Mouse (Mus musculus) embryonic facial prominence, embryonic 11.5 days (tissue): ENCODE measurements around the gene Hsp90ab1. TPM values are rescaled to one million over a fixed set of nuclear protein-coding genes. Genes with fewer than 3 reads are reported as not detected.
A peak's percentile ranks its signal among the peaks of the same experiment; 100 is the strongest.

Source experiments
- ATAC-seq: fragments of 200-750 bp; cut with Nextera tagmentation; replicated peaks from 2 replicates; pipeline ENCODE4 v1.8.0; 2017; ENCODE audit warnings: low read depth; ENCODE audit not compliant: insufficient number of reproducible peaks, low FRiP score, low TSS enrichment
- DNase-seq: peaks from one replicate; pipeline ENCODE4 v3.0.0-alpha.2; 2015; ENCODE audit warnings: low spot score
- H3K27ac ChIP-seq: fragments of 300-500 bp; sonication (generic); replicated peaks from 2 replicates; pipeline ENCODE4 v1.5.1; 2014; ENCODE audit warnings: mild to moderate bottlenecking, low read depth, low read length, control low read depth
- H3K27me3 ChIP-seq: fragments of 300-500 bp; sonication (generic); 2 replicates; pipeline ENCODE4 v1.6.1; 2014; ENCODE audit warnings: mild to moderate bottlenecking, low read length, moderate library complexity, mixed read lengths; ENCODE audit not compliant: control insufficient read depth, insufficient read depth
- H3K36me3 ChIP-seq: fragments of 300-500 bp; sonication (generic); replicated peaks from 2 replicates; pipeline ENCODE4 v1.6.1; 2014; ENCODE audit warnings: low read depth, mild to moderate bottlenecking, low read length, moderate library complexity, mixed read lengths; ENCODE audit not compliant: control insufficient read depth, insufficient read depth
- H3K4me1 ChIP-seq: fragments of 300-500 bp; sonication (generic); 2 replicates; pipeline ENCODE4 v1.6.1; 2014; ENCODE audit warnings: low read length, mixed read lengths; ENCODE audit not compliant: control insufficient read depth, insufficient read depth
- H3K4me2 ChIP-seq: fragments of 300-500 bp; sonication (generic); 2 replicates; pipeline ENCODE4 v1.6.1; 2014; ENCODE audit warnings: low read depth, mild to moderate bottlenecking, control low read depth, low read length, moderate library complexity
- H3K4me3 ChIP-seq: fragments of 300-500 bp; sonication (generic); 2 replicates; pipeline ENCODE4 v1.5.1; 2014; ENCODE audit warnings: low read depth, low read length, control low read depth
- H3K9ac ChIP-seq: fragments of 300-500 bp; sonication (generic); replicated peaks from 2 replicates; pipeline ENCODE4 v1.6.1; 2014; ENCODE audit warnings: mild to moderate bottlenecking, control low read depth, low read length
- H3K9me3 ChIP-seq: fragments of 300-500 bp; sonication (generic); replicated peaks from 2 replicates; pipeline ENCODE4 v1.6.1; 2016; ENCODE audit warnings: mild to moderate bottlenecking, low read length, inconsistent platforms, mixed read lengths; ENCODE audit not compliant: control insufficient read depth
- WGBS: fragments of 180-500 bp; shearing (Covaris S2); extraction: QIAGEN DNeasy Blood & Tissue Kit; methylation state at CpG from one replicate; pipeline ENCODE4 v1.1.7; 2014; 5-methylcytosine and 5-hydroxymethylcytosine counted together
- polyA plus RNA-seq: library from polyadenylated mRNA; unstranded; fragments of >200 nt; fragmentation: Nextera tagmentation; extraction: Ambion mirVana; gene quantifications from 2 replicates; pipeline ENCODE4 v1.2.1, GENCODE M21; 2014

Gene Hsp90ab1
- polyA plus RNA-seq, 1 experiment from 2014 or later = 1,660 TPM

- DNase-seq (no peak), ATAC-seq (no peak)
- no peaks in the 10 kb centered on the region for H3K36me3 ChIP-seq
- H3K9me3 ChIP-seq = no peaks in the 10 kb centered on the region
- 75% methylated on average over 8 of the region's 8 CpGs for WGBS
- no peaks in the 10 kb centered on the region for H3K4me1 ChIP-seq
- H3K27ac ChIP-seq = no peak overlapping the region
- no peak overlapping the region for H3K9ac ChIP-seq
- H3K27me3 ChIP-seq = no peaks in the 10 kb centered on the region
- H3K4me3 ChIP-seq = no peak overlapping the region
- no peak overlapping the region for H3K4me2 ChIP-seq
Observed at GRCm38 (mm10) chr17:45612008-45612407, 38.9 kb upstream of the Hsp90ab1 start.

- H3K4me1 ChIP-seq = no peaks in the 10 kb centered on the region
- ATAC-seq = no peak
- 40% methylated on average over 5 of the region's 5 CpGs for WGBS
Observed at GRCm38 (mm10) chr17:45610144-45610866, 37.2 kb upstream of the Hsp90ab1 start.

GRCm38 (mm10) chr17:45608396-45608795, 35.3 kb upstream of the Hsp90ab1 start:
- H3K27me3 ChIP-seq = no peaks in the 10 kb centered on the region
- DNase-seq (no peak), ATAC-seq (no peak)
- H3K27ac ChIP-seq = no peak overlapping the region
- 89% methylated on average over 4 of the region's 4 CpGs for WGBS
- no peak overlapping the region for H3K9ac ChIP-seq
- H3K4me2 ChIP-seq = no peak overlapping the region
- H3K36me3 ChIP-seq = no peaks in the 10 kb centered on the region
- no peaks in the 10 kb centered on the region for H3K4me1 ChIP-seq
- no peak overlapping the region for H3K4me3 ChIP-seq
- H3K9me3 ChIP-seq = no peaks in the 10 kb centered on the region

More at GRCm38 (mm10) chr17:45610144-45610866, 37.2 kb upstream of the Hsp90ab1 start:
- Histone ChIP-seq H3K4me3 (no peak overlapping the region), H3K27me3 (no peaks in the 10 kb centered on the region), H3K27ac (no peak overlapping the region), H3K9me3 (no peaks in the 10 kb centered on the region), H3K4me2 (no peak overlapping the region), H3K36me3 (no peaks in the 10 kb centered on the region), H3K9ac (no peak overlapping the region)
- no peak for DNase-seq

- WGBS = 68% methylated on average over 15 of the region's 15 CpGs
- no peak overlapping the region for H3K4me2 ChIP-seq
- no peak for DNase-seq
- ATAC-seq = no peak
- H3K36me3 ChIP-seq = no peaks in the 10 kb centered on the region
- no peaks in the 10 kb centered on the region for H3K9me3 ChIP-seq
- H3K9ac ChIP-seq = no peak overlapping the region
- no peaks in the 10 kb centered on the region for H3K27me3 ChIP-seq
- no peak overlapping the region for H3K4me3 ChIP-seq
- H3K4me1 ChIP-seq = no peaks in the 10 kb centered on the region
- H3K27ac ChIP-seq = no peak overlapping the region
Observed at GRCm38 (mm10) chr17:45606992-45607879, 34.2 kb upstream of the Hsp90ab1 start.

GRCm38 (mm10) chr17:45602984-45603383, 29.9 kb upstream of the Hsp90ab1 start:
- Histone ChIP-seq H3K27ac (no peak overlapping the region), H3K27me3 (peaks cover 5% of the 10 kb centered on the region; the same call in 1 of the 2 replicates), H3K36me3 (no peaks in the 10 kb centered on the region), H3K4me2 (no peak overlapping the region), H3K9me3 (no peaks in the 10 kb centered on the region), H3K9ac (no peak overlapping the region), H3K4me3 (no peak overlapping the region), H3K4me1 (peaks cover 11% of the 10 kb centered on the region)
- WGBS = 62% methylated on average over 3 of the region's 3 CpGs
- DNase-seq (no peak), ATAC-seq (no peak)

- DNase-seq (no peak), ATAC-seq (no peak; the same call in 1 of the 2 replicates)
- no peak within 1 kb of the TSS for H3K4me2 ChIP-seq
- H3K9ac ChIP-seq = 0 out of 2 replicates have a peak within 1 kb of the TSS, but pooled peaks have one; percentile 15
- H3K4me3 ChIP-seq = no peak within 1 kb of the TSS
- H3K36me3 ChIP-seq = no peaks in the 10 kb centered on the region
- WGBS = 25% methylated on average over 6 of the region's 6 CpGs
- peaks cover 5% of the 10 kb centered on the region; the same call in 1 of the 2 replicates for H3K27me3 ChIP-seq
- peaks cover 11% of the 10 kb centered on the region for H3K4me1 ChIP-seq
- H3K9me3 ChIP-seq = no peaks in the 10 kb centered on the region
- no peak within 1 kb of the TSS for H3K27ac ChIP-seq
Observed at GRCm38 (mm10) chr17:45601877-45602304, 28.8 kb upstream of the Hsp90ab1 start, which contains the start of gene Mymx. Gene Mymx, minus strand, starts transcription at chr17:45602102.

- no peak overlapping the region for H3K4me3 ChIP-seq
- 10% methylated on average over 22 of the region's 22 CpGs for WGBS
- no peak for DNase-seq
- H3K9me3 ChIP-seq = no peaks in the 10 kb centered on the region
- peaks cover 11% of the 10 kb centered on the region for H3K4me1 ChIP-seq
- ATAC-seq = no peak
- H3K36me3 ChIP-seq = no peaks in the 10 kb centered on the region
- no peak overlapping the region for H3K27ac ChIP-seq
- no peak overlapping the region for H3K4me2 ChIP-seq
- H3K27me3 ChIP-seq = peaks cover 5% of the 10 kb centered on the region; the same call in 1 of the 2 replicates
- 0 out of 2 replicates have a peak overlapping the region, but pooled peaks have one; percentile 15 for H3K9ac ChIP-seq
Observed at GRCm38 (mm10) chr17:45601325-45601724, 28.3 kb upstream of the Hsp90ab1 start.
